In the genomic region with DNA sequence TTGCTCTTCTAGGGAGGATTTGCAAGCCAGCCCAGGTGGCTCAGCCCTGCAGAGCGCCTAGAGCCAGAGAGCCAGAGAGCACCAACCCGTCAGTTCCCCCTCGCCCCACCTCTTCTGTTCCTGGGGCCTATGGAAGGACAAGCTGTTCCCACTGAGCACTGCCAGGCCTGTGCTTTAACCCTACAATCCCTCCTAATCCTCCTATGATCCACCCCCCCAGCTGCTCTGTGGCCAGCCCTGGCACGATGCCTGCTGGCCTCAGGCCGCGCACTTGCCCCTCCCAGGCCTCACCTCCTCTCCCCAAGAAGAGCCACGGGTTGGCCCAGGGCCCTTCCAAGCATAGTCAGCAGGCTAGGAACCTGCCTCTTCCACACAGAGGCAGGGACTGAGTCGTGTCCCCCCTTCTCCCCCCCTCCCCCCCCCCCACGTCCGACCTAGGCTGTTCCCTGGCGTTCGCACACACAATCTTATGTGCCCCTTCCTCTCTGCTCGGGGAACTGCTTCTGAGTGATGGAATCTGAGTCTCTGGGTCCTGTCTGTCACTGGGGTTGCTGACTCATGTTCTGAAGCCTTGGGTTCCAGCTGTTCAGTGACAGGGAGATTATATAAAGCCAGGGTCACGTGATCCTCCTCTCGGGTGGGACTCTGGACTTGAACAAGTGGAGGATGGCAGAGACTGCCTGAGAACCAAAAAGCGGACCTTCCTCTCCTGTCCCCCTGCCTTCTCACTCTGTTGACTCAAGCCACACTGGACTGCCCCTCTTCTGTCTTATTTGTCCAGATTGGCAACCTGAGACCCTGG, we compare ENCODE assay signal across 9 mouse cellular contexts. TPM values are rescaled to one million over a fixed set of nuclear protein-coding genes. Genes with fewer than 3 reads are reported as not detected.
DNase-seq lines count a peak whose midpoint lies in the region; ATAC-seq and TF ChIP-seq lines count a peak whose summit lies in the region.
"Had no signal": no experiment of that assay in that cellular context is flagged by ENCODE, and none has a peak within 500 bp of the region (broad histone marks: within the 10 kb centered on the region; RNA-seq: fewer than 3 reads in every experiment).

No protein-coding gene starts in this region.

- H3K79me2 ChIP-seq in C2C12 (ENCODE audit: control insufficient read depth, insufficient read depth), result no peaks in the 10 kb centered on the region

- H3K9me3 ChIP-seq in forebrain, embryonic 16.5 days (ENCODE audit: control insufficient read depth, low read length), result no peaks in the 10 kb centered on the region
- no peaks in the 10 kb centered on the region for H3K9me3 ChIP-seq in midbrain, embryonic 14.5 days (ENCODE audit: control insufficient read depth, low read length)

- H3K27ac ChIP-seq in forebrain, embryonic 16.5 days (ENCODE audit: low read length), result no peak overlapping the region
- H3K27ac ChIP-seq in midbrain, embryonic 14.5 days (replicated peaks; ENCODE audit: low read depth, low read length), result no peak overlapping the region
- H3K27ac ChIP-seq: macrophage had no signal

- peak; percentile 90 for DNase-seq in adrenal gland, postnatal 10 days
- DNase-seq in left cerebral cortex, postnatal 14 days (ENCODE audit: low spot score in 2 of 2), result peak; percentile 61 to 74
- DNase-seq in midbrain, embryonic 14.5 days, result peak; percentile 79
- DNase-seq in thymus, postnatal 25 days, result no peak
- no peak for DNase-seq in thymus, postnatal 36 days

- TF ChIP-seq CTCF in C2C12 (IDR thresholded peaks at IDR 0.05; ENCODE audit: control insufficient read depth, insufficient read depth, insufficient read length), result no peak

- no peak overlapping the region for H3K9ac ChIP-seq in forebrain, embryonic 16.5 days (replicated peaks; ENCODE audit: low read depth, low read length)
- H3K9ac ChIP-seq in midbrain, embryonic 14.5 days (replicated peaks; ENCODE audit: low read length), result no peak overlapping the region

- WGBS in forebrain, embryonic 16.5 days, result 24% methylated on average over 14 of the region's 16 CpGs
- WGBS in midbrain, embryonic 14.5 days, result 22% methylated on average over 16 of the region's 16 CpGs

- H3K4me3 ChIP-seq in C2C12 (ENCODE audit: insufficient read depth, poor library complexity, severe bottlenecking), result no peak overlapping the region
- H3K4me3 ChIP-seq in forebrain, embryonic 16.5 days (replicated peaks; ENCODE audit: low read length), result no peak overlapping the region
- H3K4me3 ChIP-seq in midbrain, embryonic 14.5 days (replicated peaks; ENCODE audit: low read depth, low read length), result no peak overlapping the region

- H3K79me3 ChIP-seq in C2C12 (ENCODE audit: low read depth), result no peaks in the 10 kb centered on the region

- H3K36me3 ChIP-seq in C2C12 (ENCODE audit: control insufficient read depth, insufficient read depth), result no peaks in the 10 kb centered on the region
- no peaks in the 10 kb centered on the region for H3K36me3 ChIP-seq in forebrain, embryonic 16.5 days (ENCODE audit: control insufficient read depth, insufficient read depth)
- H3K36me3 ChIP-seq in midbrain, embryonic 14.5 days (ENCODE audit: control insufficient read depth, insufficient read depth, low read length), result no peaks in the 10 kb centered on the region

- no peak overlapping the region for H3ac ChIP-seq in C2C12 (ENCODE audit: control insufficient read depth, insufficient read length, low read depth)

- H3K4me2 ChIP-seq in forebrain, embryonic 16.5 days (ENCODE audit: low read length), result no peak overlapping the region
- peak overlapping the region; percentile 4; the same call in 1 of the 2 replicates for H3K4me2 ChIP-seq in midbrain, embryonic 14.5 days (ENCODE audit: low read length)

- H3K27me3 ChIP-seq in C2C12 (ENCODE audit: control insufficient read depth, insufficient read depth, insufficient read length), result no peaks in the 10 kb centered on the region
- H3K27me3 ChIP-seq in forebrain, embryonic 16.5 days (replicated peaks; ENCODE audit: control insufficient read depth, insufficient read depth, low read length), result 0 out of 2 replicates have a peak, but pooled peaks cover 4% of the 10 kb centered on the region
- H3K27me3 ChIP-seq in midbrain, embryonic 14.5 days (ENCODE audit: control insufficient read depth, insufficient read depth, low read length), result peaks cover 12% of the 10 kb centered on the region; the same call in 1 of the 2 replicates

- peaks cover 20% of the 10 kb centered on the region for H3K4me1 ChIP-seq in forebrain, embryonic 16.5 days (replicated peaks; ENCODE audit: control insufficient read depth, insufficient read depth, low read length)
- H3K4me1 ChIP-seq in midbrain, embryonic 14.5 days (ENCODE audit: control insufficient read depth, insufficient read depth, low read length), result peaks cover 7% of the 10 kb centered on the region; the same call in 1 of the 2 replicates

- ATAC-seq in forebrain, embryonic 16.5 days, result peak; percentile 84
- peak; percentile 40 to 50 for ATAC-seq in hematopoietic stem cell, adult 5-6 weeks (replicated peaks in 1 of 2; ENCODE audit: insufficient read depth in 1 of 2, low FRiP score in 2 of 2, low TSS enrichment in 1 of 2, low read depth in 1 of 2, poor library complexity in 2 of 2, severe bottlenecking in 2 of 2)
- ATAC-seq in midbrain, embryonic 14.5 days (ENCODE audit: low FRiP score, low TSS enrichment), result peak; percentile 71; the same call in 1 of the 2 replicates

- intact Hi-C loops in left cerebral cortex, postnatal 14 days (cut with DNase I), result no loop called here

TF ChIP-seq in C2C12, 6 proteins besides CTCF, POLR2A, EP300 and RAD21:
- TF ChIP-seq MAX (IDR thresholded peaks at IDR 0.05), result no peak
- TF ChIP-seq MYOD1 (IDR thresholded peaks at IDR 0.05; ENCODE audit: control insufficient read depth, insufficient read length, low read depth), result peak; percentile 55
- TF ChIP-seq FOSL1 (IDR thresholded peaks at IDR 0.05; ENCODE audit: insufficient read depth, low read length, poor library complexity, severe bottlenecking), result no peak
- TF ChIP-seq USF1 (IDR thresholded peaks at IDR 0.05; ENCODE audit: low read depth), result peak; percentile 95
- no peak for TF ChIP-seq MYOG (IDR thresholded peaks at IDR 0.05; ENCODE audit: control insufficient read depth, extremely low read depth, insufficient read length)
- no peak for TF ChIP-seq CEBPB (IDR thresholded peaks at IDR 0.05; ENCODE audit: low read depth)

RNA-seq across cellular contexts. Expression of a gene that starts 12.3 kb away (rescaled TPM):
- 0.73 TPM for polyA plus RNA-seq in C2C12 (2012; fragmentation: generic; extraction: Trizol)
- 10 to 100 TPM; 36.4 to 52.2 TPM for total RNA-seq in adrenal gland, postnatal 10 days (2021)
- 13.6 and 13.7 TPM in 2 replicates for polyA plus RNA-seq in forebrain, embryonic 16.5 days (2015; fragmentation: Nextera tagmentation; extraction: Ambion mirVana)
- 2.0 and 3.0 TPM in 2 replicates for total RNA-seq in hematopoietic stem cell, adult 5-6 weeks (2017)
- total RNA-seq in left cerebral cortex, postnatal 14 days (2021), result 10 to 100 TPM; 71.9 to 87.1 TPM
- 6.6 and 9.4 TPM in 2 replicates for polyA plus RNA-seq in midbrain, embryonic 14.5 days (2014; fragmentation: Nextera tagmentation; extraction: Ambion mirVana)

RNA-seq across cellular contexts. Expression of a gene that starts 22.4 kb away (rescaled TPM):
- polyA plus RNA-seq in C2C12 (2012; fragmentation: generic; extraction: Trizol), result 0.05 TPM
- under 1 TPM in 1 of 2 experiments, not detected in 1; 0.30 TPM for total RNA-seq in adrenal gland, postnatal 10 days (2021)
- 0.12 TPM in 1 of 2 replicates, not detected in the other for polyA plus RNA-seq in forebrain, embryonic 16.5 days (2015; fragmentation: Nextera tagmentation; extraction: Ambion mirVana)
- not detected in 2 replicates for total RNA-seq in hematopoietic stem cell, adult 5-6 weeks (2017)
- total RNA-seq in left cerebral cortex, postnatal 14 days (2021), result under 1 TPM; 0.46 to 0.82 TPM
- polyA plus RNA-seq in midbrain, embryonic 14.5 days (2014; fragmentation: Nextera tagmentation; extraction: Ambion mirVana), result 0.09 and 0.11 TPM in 2 replicates
- polyA plus RNA-seq: macrophage had no signal

RNA-seq across cellular contexts. Expression of a gene that starts 27.9 kb away (rescaled TPM):
- 0.15 TPM for polyA plus RNA-seq in C2C12 (2012; fragmentation: generic; extraction: Trizol)
- 10 to 100 TPM; 16.7 to 21.9 TPM for total RNA-seq in adrenal gland, postnatal 10 days (2021)
- polyA plus RNA-seq in forebrain, embryonic 16.5 days (2015; fragmentation: Nextera tagmentation; extraction: Ambion mirVana), result 2.3 and 2.7 TPM in 2 replicates
- total RNA-seq in hematopoietic stem cell, adult 5-6 weeks (2017), result not detected in 2 replicates
- 10 to 100 TPM; 17.1 to 19.6 TPM for total RNA-seq in left cerebral cortex, postnatal 14 days (2021)
- polyA plus RNA-seq in midbrain, embryonic 14.5 days (2014; fragmentation: Nextera tagmentation; extraction: Ambion mirVana), result 3.7 and 4.0 TPM in 2 replicates
- polyA plus RNA-seq: macrophage had no signal

RNA-seq across cellular contexts. Expression of a gene that starts 34.1 kb away (rescaled TPM):
- polyA plus RNA-seq in C2C12 (2012; fragmentation: generic; extraction: Trizol), result 0.05 TPM
- total RNA-seq in adrenal gland, postnatal 10 days (2021), result under 1 TPM in 1 of 2 experiments, not detected in 1; 0.51 TPM
- polyA plus RNA-seq in forebrain, embryonic 16.5 days (2015; fragmentation: Nextera tagmentation; extraction: Ambion mirVana), result 0.15 and 0.16 TPM in 2 replicates
- total RNA-seq in hematopoietic stem cell, adult 5-6 weeks (2017), result not detected in 2 replicates
- under 1 TPM; 0.25 to 0.37 TPM for total RNA-seq in left cerebral cortex, postnatal 14 days (2021)
- polyA plus RNA-seq in midbrain, embryonic 14.5 days (2014; fragmentation: Nextera tagmentation; extraction: Ambion mirVana), result 0.11 and 0.12 TPM in 2 replicates

RNA-seq across cellular contexts. Expression of a gene that starts 34.2 kb away (rescaled TPM):
- polyA plus RNA-seq in C2C12 (2012; fragmentation: generic; extraction: Trizol), result 52.6 TPM
- total RNA-seq in adrenal gland, postnatal 10 days (2021), result 10 to 100 TPM; 29.3 to 35.5 TPM
- polyA plus RNA-seq in forebrain, embryonic 16.5 days (2015; fragmentation: Nextera tagmentation; extraction: Ambion mirVana), result 33.4 and 43.2 TPM in 2 replicates
- total RNA-seq in hematopoietic stem cell, adult 5-6 weeks (2017), result 10.8 and 13.0 TPM in 2 replicates
- 10 to 100 TPM; 28.1 to 31.9 TPM for total RNA-seq in left cerebral cortex, postnatal 14 days (2021)
- polyA plus RNA-seq in midbrain, embryonic 14.5 days (2014; fragmentation: Nextera tagmentation; extraction: Ambion mirVana), result 25.7 and 29.9 TPM in 2 replicates

Comparison
In these comparisons a context has a peak if more than half of its experiments do, and no peak if none do; other contexts are left out.
1. DNase-seq: peak in adrenal gland, postnatal 10 days (single experiment), left cerebral cortex, postnatal 14 days (2 of 2) and midbrain, embryonic 14.5 days (single experiment); none in thymus, postnatal 25 days (single experiment) and thymus, postnatal 36 days (0 of 2).
2. RNA of a gene that starts 27.9 kb away (total RNA-seq): 16.7 to 21.9 TPM in adrenal gland, postnatal 10 days and 17.1 to 19.6 TPM in left cerebral cortex, postnatal 14 days; not detected in hematopoietic stem cell, adult 5-6 weeks; every median in the first group is over 10 times any median in the second.
3. Peak in every context shown above with its lines, with median percentiles within 50 percentile points of each other: ATAC-seq.